Mouse (Mus musculus) forebrain, embryonic 16.5 days (tissue): ENCODE measurements around the gene Cyp2s1. TPM values are rescaled to one million over a fixed set of nuclear protein-coding genes. Genes with fewer than 3 reads are reported as not detected.

Experiments used
- ATAC-seq: fragments of 200-750 bp; cut with Nextera tagmentation; 2 replicates; pipeline ENCODE4 v1.8.0; 2017; ENCODE audit warnings: mild to moderate bottlenecking, moderate library complexity
- H3K27ac ChIP-seq: fragments of 300-500 bp; sonication (generic); 2 replicates; pipeline ENCODE4 v1.5.1; 2014; ENCODE audit warnings: low read length, control low read depth
- H3K27me3 ChIP-seq: fragments of 300-500 bp; sonication (generic); replicated peaks from 2 replicates; pipeline ENCODE4 v1.6.1; 2014; ENCODE audit warnings: low read length; ENCODE audit not compliant: control insufficient read depth, insufficient read depth
- H3K36me3 ChIP-seq: fragments of 300-500 bp; sonication (generic); 2 replicates; pipeline ENCODE4 v1.6.1; 2014; ENCODE audit not compliant: control insufficient read depth, insufficient read depth
- H3K4me1 ChIP-seq: fragments of 300-500 bp; sonication (generic); replicated peaks from 2 replicates; pipeline ENCODE4 v1.6.1; 2014; ENCODE audit warnings: low read length; ENCODE audit not compliant: control insufficient read depth, insufficient read depth
- H3K4me2 ChIP-seq: fragments of 300-500 bp; sonication (generic); 2 replicates; pipeline ENCODE4 v1.6.1; 2014; ENCODE audit warnings: mild to moderate bottlenecking, low read length, control low read depth
- H3K4me3 ChIP-seq: fragments of 300-500 bp; sonication (generic); replicated peaks from 2 replicates; pipeline ENCODE4 v1.5.1; 2014; ENCODE audit warnings: mild to moderate bottlenecking, low read length, control low read depth
- H3K9ac ChIP-seq: fragments of 300-500 bp; sonication (generic); replicated peaks from 2 replicates; pipeline ENCODE4 v1.6.1; 2014; ENCODE audit warnings: low read depth, low read length, control low read depth
- H3K9me3 ChIP-seq: fragments of 300-500 bp; sonication (generic); 2 replicates; pipeline ENCODE4 v1.6.1; 2016; ENCODE audit warnings: low read length; ENCODE audit not compliant: control insufficient read depth
- WGBS: fragments of 180-500 bp; shearing (Covaris S2); extraction: QIAGEN DNeasy Blood & Tissue Kit; methylation state at CpG from one replicate; pipeline ENCODE4 v1.1.7; 2014; 5-methylcytosine and 5-hydroxymethylcytosine counted together
- polyA plus RNA-seq: library from polyadenylated mRNA; unstranded; fragments of >200 nt; fragmentation: Nextera tagmentation; extraction: Ambion mirVana; gene quantifications from 2 replicates; pipeline ENCODE4 v1.2.1, GENCODE M21; 2015

Gene Cyp2s1
- polyA plus RNA-seq, 1 experiment from 2014 or later, result 1.1 TPM

GRCm38 (mm10) chr7:25844423-25844822 is 27.7 kb upstream of the Cyp2s1 start:
- no peak for ATAC-seq
- WGBS, result 74% methylated on average over 8 of the region's 8 CpGs
- H3K27me3 ChIP-seq, result no peaks in the 10 kb centered on the region
- no peaks in the 10 kb centered on the region for H3K9me3 ChIP-seq
- H3K4me1 ChIP-seq, result no peaks in the 10 kb centered on the region
- no peak overlapping the region for H3K27ac ChIP-seq
- no peak overlapping the region for H3K9ac ChIP-seq
- H3K4me2 ChIP-seq, result no peak overlapping the region
- H3K4me3 ChIP-seq, result no peak overlapping the region
- no peaks in the 10 kb centered on the region for H3K36me3 ChIP-seq

- no peak overlapping the region for H3K9ac ChIP-seq
- H3K9me3 ChIP-seq, result no peaks in the 10 kb centered on the region
- H3K36me3 ChIP-seq, result no peaks in the 10 kb centered on the region
- H3K4me1 ChIP-seq, result no peaks in the 10 kb centered on the region
- H3K27ac ChIP-seq, result no peak overlapping the region
- no peaks in the 10 kb centered on the region for H3K27me3 ChIP-seq
- H3K4me3 ChIP-seq, result no peak overlapping the region
- H3K4me2 ChIP-seq, result no peak overlapping the region
- ATAC-seq, result no peak
- WGBS, result 21% methylated on average over 2 of the region's 2 CpGs
These were observed 26.8 kb upstream of the Cyp2s1 start for GRCm38 (mm10) chr7:25843492-25843891.

- no peak overlapping the region for H3K4me2 ChIP-seq
- no peaks in the 10 kb centered on the region for H3K9me3 ChIP-seq
- no peak overlapping the region for H3K4me3 ChIP-seq
- H3K36me3 ChIP-seq, result no peaks in the 10 kb centered on the region
- WGBS, result 69% methylated on average over 4 of the region's 4 CpGs
- no peak overlapping the region for H3K27ac ChIP-seq
- no peak for ATAC-seq
- H3K4me1 ChIP-seq, result no peaks in the 10 kb centered on the region
- H3K27me3 ChIP-seq, result no peaks in the 10 kb centered on the region
- H3K9ac ChIP-seq, result no peak overlapping the region
These were observed 24.2 kb upstream of the Cyp2s1 start for GRCm38 (mm10) chr7:25840908-25841307.

GRCm38 (mm10) chr7:25835188-25835891 is 18.6 kb upstream of the Cyp2s1 start:
- no peaks in the 10 kb centered on the region for H3K4me1 ChIP-seq
- no peak overlapping the region for H3K27ac ChIP-seq
- WGBS, result 87% methylated on average over 10 of the region's 10 CpGs
- H3K27me3 ChIP-seq, result no peaks in the 10 kb centered on the region
- no peak for ATAC-seq
- no peak overlapping the region for H3K4me3 ChIP-seq
- H3K9ac ChIP-seq, result no peak overlapping the region
- no peaks in the 10 kb centered on the region for H3K9me3 ChIP-seq
- H3K4me2 ChIP-seq, result no peak overlapping the region
- H3K36me3 ChIP-seq, result no peaks in the 10 kb centered on the region

DNA sequence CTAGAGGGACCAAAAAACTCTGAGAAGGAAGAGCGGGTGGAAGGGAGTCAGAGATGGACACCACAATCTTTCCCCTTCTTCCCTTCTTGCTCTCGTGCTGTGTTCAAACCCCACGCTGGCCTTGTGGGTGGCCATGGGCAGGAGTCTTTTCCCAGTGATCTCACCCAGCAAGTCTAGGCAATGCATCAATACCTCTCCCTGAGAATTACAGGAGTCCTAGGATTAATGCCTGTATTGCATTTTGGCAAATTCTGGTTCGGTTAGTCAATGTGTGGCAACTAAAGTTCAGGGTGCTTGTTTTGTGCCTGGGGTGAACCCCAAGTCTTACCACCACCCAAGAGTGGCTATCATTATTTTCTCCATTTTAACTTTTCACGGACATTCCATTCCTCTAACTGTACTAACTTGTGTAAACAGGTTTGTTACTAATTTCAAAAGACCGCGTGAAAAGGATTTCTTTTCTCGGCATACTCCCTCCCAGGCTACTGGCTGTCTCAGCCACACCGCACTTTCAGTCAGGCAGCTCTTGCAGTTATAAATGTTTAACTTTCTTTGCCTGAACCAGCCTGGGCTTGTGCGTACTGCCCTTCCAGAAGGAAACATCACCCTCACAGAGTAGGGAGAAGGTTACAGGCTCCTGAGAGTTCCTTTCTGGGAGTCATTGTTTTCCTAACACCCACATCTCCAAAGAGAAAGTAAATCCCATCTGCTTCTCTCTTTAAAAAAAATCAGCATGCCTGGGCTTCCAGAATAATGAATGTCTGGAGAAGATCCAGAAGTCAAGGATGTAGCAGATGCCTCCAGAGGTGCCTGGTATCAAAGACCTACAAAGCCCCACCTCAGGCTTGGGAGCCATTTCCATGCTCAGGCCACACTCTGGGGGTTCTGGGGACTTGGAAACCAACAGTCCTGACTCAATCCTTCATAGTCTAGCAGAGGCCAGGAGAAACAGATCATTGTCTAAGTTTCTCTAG is 15.1 kb upstream of the Cyp2s1 start:
- H3K27ac ChIP-seq, result no peak overlapping the region
- no peaks in the 10 kb centered on the region for H3K27me3 ChIP-seq
- 86% methylated on average over 10 of the region's 10 CpGs for WGBS
- H3K4me1 ChIP-seq, result no peaks in the 10 kb centered on the region
- H3K4me2 ChIP-seq, result no peak overlapping the region
- no peaks in the 10 kb centered on the region for H3K36me3 ChIP-seq
- no peak overlapping the region for H3K4me3 ChIP-seq
- H3K9me3 ChIP-seq, result no peaks in the 10 kb centered on the region
- no peak overlapping the region for H3K9ac ChIP-seq
- ATAC-seq, result no peak

GRCm38 (mm10) chr7:25830251-25830650 is 13.5 kb upstream of the Cyp2s1 start:
- Histone ChIP-seq H3K4me2 (no peak overlapping the region), H3K36me3 (no peaks in the 10 kb centered on the region), H3K9ac (no peak overlapping the region), H3K27ac (no peak overlapping the region), H3K27me3 (no peaks in the 10 kb centered on the region), H3K9me3 (no peaks in the 10 kb centered on the region), H3K4me1 (no peaks in the 10 kb centered on the region), H3K4me3 (no peak overlapping the region)
- 79% methylated on average over 2 of the region's 2 CpGs for WGBS
- no peak for ATAC-seq

DNA sequence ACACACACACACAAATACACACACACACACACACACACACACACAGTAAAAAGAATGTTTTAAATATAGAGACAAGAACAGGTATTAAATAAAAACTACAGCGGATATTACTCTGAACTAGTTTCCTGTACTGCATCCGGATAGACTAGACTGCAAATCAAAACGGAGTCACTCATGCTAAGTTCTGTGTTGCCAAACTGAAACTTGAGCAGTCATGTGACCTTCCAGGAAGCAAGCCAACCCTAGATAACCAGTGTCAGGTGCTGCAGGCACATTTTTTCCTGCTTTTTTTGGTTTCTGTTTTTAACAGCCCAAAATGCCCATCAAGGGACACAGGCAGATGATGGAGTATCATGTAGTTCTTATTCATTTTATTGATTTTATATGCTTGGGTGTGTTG is 10.5 kb upstream of the Cyp2s1 start:
- no peak overlapping the region for H3K9ac ChIP-seq
- 71% methylated on average over 3 of the region's 3 CpGs for WGBS
- no peaks in the 10 kb centered on the region for H3K4me1 ChIP-seq
- no peak overlapping the region for H3K4me3 ChIP-seq
- H3K27ac ChIP-seq, result no peak overlapping the region
- H3K36me3 ChIP-seq, result no peaks in the 10 kb centered on the region
- H3K9me3 ChIP-seq, result no peaks in the 10 kb centered on the region
- no peaks in the 10 kb centered on the region for H3K27me3 ChIP-seq
- ATAC-seq, result no peak
- H3K4me2 ChIP-seq, result no peak overlapping the region

DNA sequence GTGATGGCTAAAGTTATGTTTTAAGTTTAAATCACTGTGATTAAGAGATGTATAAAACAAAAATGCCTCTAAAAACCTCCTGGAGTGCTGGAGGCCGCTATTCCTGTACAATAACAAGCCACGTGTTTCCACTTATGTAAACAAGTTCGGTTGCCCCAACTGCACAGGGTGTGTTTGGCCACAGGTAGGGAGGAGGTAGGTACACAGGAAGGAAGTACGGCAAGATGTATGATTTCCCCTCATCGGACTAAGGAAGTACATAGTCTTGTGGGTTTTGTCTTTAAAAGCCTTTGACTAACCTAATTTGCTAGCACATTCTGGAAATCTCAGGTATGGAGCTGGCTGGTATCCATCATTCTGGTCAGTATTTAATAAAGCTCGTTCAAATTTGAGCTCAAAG is 9.3 kb upstream of the Cyp2s1 start:
- 84% methylated on average over 6 of the region's 6 CpGs for WGBS
- H3K27me3 ChIP-seq, result no peaks in the 10 kb centered on the region
- no peak overlapping the region for H3K4me3 ChIP-seq
- no peak overlapping the region for H3K4me2 ChIP-seq
- no peaks in the 10 kb centered on the region for H3K9me3 ChIP-seq
- H3K27ac ChIP-seq, result no peak overlapping the region
- no peak for ATAC-seq
- H3K36me3 ChIP-seq, result no peaks in the 10 kb centered on the region
- no peaks in the 10 kb centered on the region for H3K4me1 ChIP-seq
- no peak overlapping the region for H3K9ac ChIP-seq

DNA sequence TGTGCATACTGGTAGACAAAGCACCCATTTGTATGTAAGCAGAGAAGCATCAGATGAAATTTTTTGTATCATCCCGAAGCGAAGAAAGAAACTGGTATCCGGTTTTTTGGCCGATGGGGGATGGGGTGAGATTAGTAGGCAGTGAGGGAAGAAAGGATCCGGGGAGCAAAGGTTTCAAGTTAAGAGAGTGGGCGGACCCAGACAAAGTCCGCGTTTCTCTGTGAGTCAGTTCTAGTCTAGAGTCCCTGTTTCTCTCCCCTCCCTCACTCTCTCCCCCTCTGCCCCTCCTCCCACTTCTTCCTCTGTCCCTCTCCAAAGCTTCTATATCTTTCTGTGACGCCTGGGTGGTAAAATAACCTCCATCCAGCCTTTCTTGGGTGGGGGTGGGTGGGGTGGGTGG is 8.3 kb upstream of the Cyp2s1 start:
- H3K9me3 ChIP-seq, result no peaks in the 10 kb centered on the region
- no peaks in the 10 kb centered on the region for H3K4me1 ChIP-seq
- H3K36me3 ChIP-seq, result no peaks in the 10 kb centered on the region
- H3K9ac ChIP-seq, result no peak overlapping the region
- ATAC-seq, result no peak
- WGBS, result 54% methylated on average over 9 of the region's 9 CpGs
- H3K27ac ChIP-seq, result no peak overlapping the region
- H3K27me3 ChIP-seq, result no peaks in the 10 kb centered on the region
- H3K4me2 ChIP-seq, result no peak overlapping the region
- H3K4me3 ChIP-seq, result no peak overlapping the region
